Mouse (Mus musculus) limb, embryonic 11.5 days (tissue): ENCODE data around the gene Tnnc2. TPM values are rescaled to one million over a fixed set of nuclear protein-coding genes. Genes with fewer than 3 reads are reported as not detected.

Source experiments
- ATAC-seq: fragments of 200-750 bp; cut with Nextera tagmentation; 2 replicates; pipeline ENCODE4 v1.8.0; 2017; ENCODE audit warnings: low read depth; ENCODE audit not compliant: insufficient number of reproducible peaks, low FRiP score, low TSS enrichment
- DNase-seq: peaks from one replicate; pipeline ENCODE4 v3.0.0-alpha.2; 2015; ENCODE audit warnings: low spot score
- H3K27ac ChIP-seq: fragments of 300-500 bp; sonication (generic); replicated peaks from 2 replicates; pipeline ENCODE4 v1.5.1; 2014; ENCODE audit warnings: low read depth, mild to moderate bottlenecking, low read length
- H3K27me3 ChIP-seq: fragments of 300-500 bp; sonication (generic); 2 replicates; pipeline ENCODE4 v1.6.1; 2014; ENCODE audit warnings: mild to moderate bottlenecking, low read length, mixed read lengths; ENCODE audit not compliant: control insufficient read depth, insufficient read depth
- H3K36me3 ChIP-seq: fragments of 300-500 bp; sonication (generic); 2 replicates; pipeline ENCODE4 v1.6.1; 2014; ENCODE audit warnings: mild to moderate bottlenecking, low read length, moderate library complexity, mixed read lengths; ENCODE audit not compliant: control insufficient read depth, insufficient read depth
- H3K4me1 ChIP-seq: fragments of 300-500 bp; sonication (generic); 2 replicates; pipeline ENCODE4 v1.6.1; 2014; ENCODE audit warnings: low read length, mixed read lengths; ENCODE audit not compliant: control insufficient read depth, insufficient read depth
- H3K4me2 ChIP-seq: fragments of 300-500 bp; sonication (generic); 2 replicates; pipeline ENCODE4 v1.6.1; 2014; ENCODE audit warnings: low read depth, mild to moderate bottlenecking, moderate library complexity; ENCODE audit not compliant: severe bottlenecking
- H3K4me3 ChIP-seq: fragments of 300-500 bp; sonication (generic); 2 replicates; pipeline ENCODE4 v1.5.1; 2014; ENCODE audit warnings: low read depth, low read length
- H3K9ac ChIP-seq: fragments of 300-500 bp; sonication (generic); 2 replicates; pipeline ENCODE4 v1.6.1; 2014; ENCODE audit warnings: mild to moderate bottlenecking, low read length
- H3K9me3 ChIP-seq: fragments of 300-500 bp; sonication (generic); 2 replicates; pipeline ENCODE4 v1.6.1; 2016; ENCODE audit warnings: low read length; ENCODE audit not compliant: control insufficient read depth
- WGBS: fragments of 180-500 bp; shearing (Covaris S2); extraction: QIAGEN DNeasy Blood & Tissue Kit; methylation state at CpG from one replicate; pipeline ENCODE4 v1.1.7; 2014; 5-methylcytosine and 5-hydroxymethylcytosine counted together
- polyA plus RNA-seq: library from polyadenylated mRNA; unstranded; fragments of >200 nt; fragmentation: Nextera tagmentation; extraction: Ambion mirVana; gene quantifications from 2 replicates; pipeline ENCODE4 v1.2.1, GENCODE M21; 2014

The Tnnc2 gene
- polyA plus RNA-seq, 1 experiment from 2014 or later = 13.8 TPM

DNA sequence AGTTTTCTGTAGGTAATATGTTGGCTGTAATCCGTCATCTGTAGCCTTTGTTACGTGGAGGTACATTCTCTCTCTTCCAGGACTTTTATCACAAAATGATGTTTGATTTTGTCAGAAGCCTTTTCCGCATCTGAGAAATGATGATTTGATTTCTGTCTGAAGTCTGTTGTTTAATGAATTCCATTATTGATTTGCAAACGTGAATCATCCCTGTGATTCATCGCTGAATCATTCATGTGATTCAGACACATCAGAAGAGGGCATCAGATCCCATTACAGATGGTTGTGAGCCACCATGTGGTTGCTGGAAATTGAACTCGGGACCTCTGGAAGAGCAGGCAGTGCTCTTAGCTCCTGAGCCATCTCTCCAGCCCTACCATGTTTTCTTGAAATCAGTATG, 30.8 kb downstream of the Tnnc2 start:
- no peak for ATAC-seq
- no peak overlapping the region for H3K4me3 ChIP-seq
- H3K9me3 ChIP-seq = no peaks in the 10 kb centered on the region
- no peak for DNase-seq
- 95% methylated on average over 6 of the region's 6 CpGs for WGBS
- no peak overlapping the region for H3K4me2 ChIP-seq
- H3K36me3 ChIP-seq = peaks cover 7% of the 10 kb centered on the region
- peaks cover 5% of the 10 kb centered on the region for H3K4me1 ChIP-seq
- no peak overlapping the region for H3K27ac ChIP-seq
- no peaks in the 10 kb centered on the region for H3K27me3 ChIP-seq
- no peak overlapping the region for H3K9ac ChIP-seq

DNA sequence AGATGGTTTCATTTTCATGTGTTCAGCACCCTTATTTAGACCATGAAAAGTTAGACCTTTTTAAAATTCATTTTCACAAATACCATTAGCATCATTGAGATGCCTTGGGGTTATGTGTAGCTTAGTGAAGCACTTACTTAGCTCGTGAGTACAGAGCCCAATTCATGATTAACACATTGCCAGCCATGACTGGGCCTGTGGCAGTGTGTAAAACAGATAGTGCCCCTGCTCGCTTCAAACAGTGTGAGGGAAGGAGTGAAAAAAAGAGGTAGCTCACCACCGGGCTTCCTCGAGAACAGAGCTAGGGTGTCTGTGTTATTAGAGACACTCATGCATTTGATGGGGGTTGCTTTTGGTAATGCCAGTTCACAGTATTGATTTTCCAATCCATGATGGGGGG, 31.6 kb downstream of the Tnnc2 start:
- Histone ChIP-seq H3K9me3 (no peaks in the 10 kb centered on the region), H3K4me2 (no peak overlapping the region), H3K9ac (no peak overlapping the region), H3K4me1 (peaks cover 5% of the 10 kb centered on the region), H3K4me3 (no peak overlapping the region), H3K27ac (no peak overlapping the region), H3K36me3 (peaks cover 7% of the 10 kb centered on the region), H3K27me3 (no peaks in the 10 kb centered on the region)
- WGBS = 89% methylated on average over 4 of the region's 4 CpGs
- no peak for ATAC-seq
- DNase-seq = no peak

DNA sequence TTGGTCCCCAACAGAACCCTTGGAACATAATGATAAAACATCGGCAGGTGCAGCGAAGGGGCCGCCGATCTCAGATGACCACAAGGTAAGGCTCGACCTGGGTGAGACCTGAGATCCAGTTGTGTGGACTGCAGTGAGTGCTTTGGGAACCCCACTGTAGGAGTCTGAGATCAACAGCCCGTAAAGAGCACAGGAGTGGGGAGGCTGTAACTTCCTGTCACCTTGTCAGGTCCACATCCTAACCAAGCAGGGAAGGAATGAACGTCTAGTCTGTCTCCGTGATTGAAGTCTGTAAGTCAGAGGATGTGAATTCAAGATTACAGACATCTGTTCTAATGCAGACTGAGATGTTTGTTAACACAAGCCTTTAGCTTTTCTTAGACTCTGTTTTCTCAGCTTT, 33.1 kb downstream of the Tnnc2 start:
- WGBS = 56% methylated on average over 8 of the region's 8 CpGs

DNA sequence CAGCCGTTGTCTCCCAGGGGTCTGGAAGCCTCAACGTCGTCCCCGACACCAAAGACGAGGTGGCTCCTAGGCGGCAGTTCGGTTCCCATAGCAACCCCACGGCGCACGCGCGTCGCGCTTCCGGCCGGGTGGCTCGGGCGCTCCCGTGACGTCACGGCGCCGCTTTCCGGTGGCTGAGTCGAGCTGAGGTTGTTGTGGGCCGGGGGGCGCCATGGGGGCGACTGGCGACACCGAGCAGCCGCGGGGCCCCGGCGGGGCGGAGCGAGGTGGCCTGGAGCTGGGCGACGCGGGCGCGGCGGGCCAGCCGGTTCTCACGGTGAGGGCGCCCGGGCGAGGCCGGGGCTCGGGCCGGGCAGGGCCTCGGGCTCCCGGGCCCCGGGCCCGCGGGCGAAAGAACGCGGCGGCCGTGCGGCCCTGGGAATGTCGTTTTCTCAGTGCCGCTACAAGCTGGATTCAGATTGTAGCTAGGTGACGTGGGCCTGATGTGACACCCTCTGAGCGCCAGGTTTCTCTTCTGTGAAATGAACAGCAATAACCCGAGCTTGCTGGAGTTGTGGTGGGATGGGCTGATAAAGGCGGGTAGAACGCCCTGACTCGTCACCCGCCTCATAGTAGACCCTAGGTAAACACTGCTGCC, 33.8 kb downstream of the Tnnc2 start, which contains the start of the genes Wfdc3 and Dnttip1:
Gene Wfdc3, minus strand, starts transcription at position 89 of the 637 bp plus-strand sequence.
Gene Dnttip1, plus strand, starts transcription at position 141 of the 637 bp plus-strand sequence.
- DNase-seq (peak; percentile 96), ATAC-seq (peak; percentile 84)
- Histone ChIP-seq H3K4me3 (peak within 1 kb of the TSS; percentile 80), H3K9ac (peak within 1 kb of the TSS; percentile 90), H3K27me3 (no peaks in the 10 kb centered on the region), H3K36me3 (peaks cover 4% of the 10 kb centered on the region), H3K4me2 (peak within 1 kb of the TSS; percentile 59), H3K4me1 (peaks cover 5% of the 10 kb centered on the region), H3K27ac (0 out of 2 replicates have a peak within 1 kb of the TSS, but pooled peaks have one; percentile 52), H3K9me3 (no peaks in the 10 kb centered on the region)
- under 1% methylated on average over 70 of the region's 70 CpGs for WGBS

More for the DNA sequence above, 33.1 kb downstream of the Tnnc2 start:
- peak overlapping the region; percentile 80 for H3K4me3 ChIP-seq
- H3K4me1 ChIP-seq = peaks cover 5% of the 10 kb centered on the region
- no peaks in the 10 kb centered on the region for H3K27me3 ChIP-seq
- ATAC-seq (no peak), DNase-seq (no peak)
- H3K9me3 ChIP-seq = no peaks in the 10 kb centered on the region
- peaks cover 4% of the 10 kb centered on the region for H3K36me3 ChIP-seq
- H3K4me2 ChIP-seq = peak overlapping the region; percentile 59
- H3K9ac ChIP-seq = peak overlapping the region; percentile 90
- H3K27ac ChIP-seq = no peak overlapping the region

DNA sequence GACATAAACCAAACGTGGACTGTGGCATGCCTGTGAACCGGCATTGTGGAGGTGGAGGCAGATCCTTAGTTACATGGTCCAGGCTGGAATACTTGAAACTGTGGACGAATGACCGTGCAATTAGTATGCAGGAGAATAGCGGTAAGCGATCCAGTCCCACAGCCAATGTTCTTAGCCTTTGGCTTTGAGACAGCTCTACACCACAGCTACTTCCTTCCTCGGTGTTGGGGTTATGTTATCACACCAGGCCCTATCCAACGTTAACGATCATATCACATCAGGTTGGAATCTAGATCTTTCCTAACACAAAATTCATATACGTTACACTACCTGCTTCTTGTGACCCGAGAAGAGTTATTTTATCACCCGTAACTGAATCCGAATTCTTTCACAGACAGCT, 34.8 kb downstream of the Tnnc2 start:
- Histone ChIP-seq H3K4me2 (peak overlapping the region; percentile 59; the same call in 1 of the 2 replicates), H3K4me3 (peak overlapping the region; percentile 80; the same call in 1 of the 2 replicates), H3K9me3 (no peaks in the 10 kb centered on the region), H3K9ac (no peak overlapping the region), H3K27me3 (no peaks in the 10 kb centered on the region), H3K4me1 (peaks cover 5% of the 10 kb centered on the region), H3K27ac (no peak overlapping the region), H3K36me3 (peaks cover 4% of the 10 kb centered on the region; the same call in 1 of the 2 replicates)
- no peak for DNase-seq
- WGBS = 72% methylated on average over 13 of the region's 13 CpGs
- no peak for ATAC-seq

GRCm38 (mm10) chr2:164739876-164740275, 39.9 kb downstream of the Tnnc2 start:
- 45% methylated on average over 7 of the region's 7 CpGs for WGBS
- no peak for DNase-seq
- Histone ChIP-seq H3K27me3 (no peaks in the 10 kb centered on the region), H3K27ac (no peak overlapping the region), H3K9me3 (no peaks in the 10 kb centered on the region), H3K4me3 (no peak overlapping the region), H3K9ac (no peak overlapping the region), H3K4me2 (no peak overlapping the region), H3K36me3 (no peaks in the 10 kb centered on the region), H3K4me1 (no peaks in the 10 kb centered on the region)
- no peak for ATAC-seq

DNA sequence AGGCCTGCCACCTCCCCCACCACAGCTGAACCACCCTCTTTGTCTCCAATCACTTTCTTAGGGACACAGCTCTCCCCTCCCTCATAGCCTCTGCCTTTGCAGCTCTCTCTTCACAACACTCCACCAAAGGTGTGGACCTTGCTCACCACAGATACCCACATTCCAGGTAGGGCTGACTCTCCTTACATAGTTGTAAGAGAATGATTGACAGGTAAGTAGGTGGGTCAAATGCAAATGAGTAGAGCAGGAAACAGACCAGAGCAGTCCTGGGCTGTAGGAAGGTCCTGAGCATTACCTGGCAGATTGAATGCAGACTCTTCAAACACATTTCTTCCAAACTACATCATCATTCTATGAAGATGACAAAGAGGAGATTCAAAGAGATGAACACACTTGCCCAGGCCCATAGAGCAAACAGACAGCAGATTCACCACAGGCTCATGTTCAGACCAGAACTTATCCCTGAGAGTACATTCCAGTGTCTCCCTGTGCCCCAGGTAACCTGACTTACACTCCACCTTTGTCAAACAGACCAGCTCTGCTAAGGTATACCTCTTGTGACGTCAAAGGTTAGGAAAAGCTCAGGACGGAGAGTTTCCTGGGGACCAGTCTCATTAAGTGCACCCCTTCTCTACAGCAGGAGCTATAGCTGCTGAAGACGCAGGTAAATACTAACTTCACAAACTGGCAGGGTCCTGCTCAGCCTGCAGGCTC, 42.2 kb downstream of the Tnnc2 start:
- H3K27me3 ChIP-seq = no peaks in the 10 kb centered on the region
- no peak overlapping the region for H3K27ac ChIP-seq
- H3K4me3 ChIP-seq = no peak overlapping the region
- no peak overlapping the region for H3K9ac ChIP-seq
- ATAC-seq (no peak), DNase-seq (no peak)
- no peaks in the 10 kb centered on the region for H3K4me1 ChIP-seq
- no peak overlapping the region for H3K4me2 ChIP-seq
- WGBS = 72% methylated on average over 3 of the region's 3 CpGs
- H3K9me3 ChIP-seq = no peaks in the 10 kb centered on the region
- H3K36me3 ChIP-seq = no peaks in the 10 kb centered on the region

- Histone ChIP-seq H3K27me3 (no peaks in the 10 kb centered on the region), H3K4me3 (no peak overlapping the region), H3K4me1 (no peaks in the 10 kb centered on the region), H3K36me3 (no peaks in the 10 kb centered on the region), H3K9me3 (no peaks in the 10 kb centered on the region), H3K9ac (no peak overlapping the region), H3K4me2 (no peak overlapping the region), H3K27ac (no peak overlapping the region)
- WGBS = 87% methylated on average over 5 of the region's 5 CpGs
- ATAC-seq (no peak), DNase-seq (no peak)
Measured at GRCm38 (mm10) chr2:164735446-164735845, 44.3 kb downstream of the Tnnc2 start.
